Mouse (Mus musculus) testis, adult 2 months (tissue): ENCODE measurements around the gene Asb6.

ENCODE experiments used
- CTCF ChIP-seq: fragments of 200-500 bp; IDR thresholded peaks from 2 replicates; pipeline ENCODE4 v1.5.1; 2012; ENCODE audit warnings: low read depth, mild to moderate bottlenecking, inconsistent platforms, low read length, moderate library complexity; ENCODE audit not compliant: control insufficient read depth, insufficient read depth, insufficient replicate concordance
- POLR2A ChIP-seq: fragments of 200-500 bp; IDR thresholded peaks from 2 replicates; pipeline ENCODE4 v1.6.1; 2012; ENCODE audit warnings: low read depth, mild to moderate bottlenecking, inconsistent platforms, low read length, moderate library complexity; ENCODE audit not compliant: control insufficient read depth

DNA sequence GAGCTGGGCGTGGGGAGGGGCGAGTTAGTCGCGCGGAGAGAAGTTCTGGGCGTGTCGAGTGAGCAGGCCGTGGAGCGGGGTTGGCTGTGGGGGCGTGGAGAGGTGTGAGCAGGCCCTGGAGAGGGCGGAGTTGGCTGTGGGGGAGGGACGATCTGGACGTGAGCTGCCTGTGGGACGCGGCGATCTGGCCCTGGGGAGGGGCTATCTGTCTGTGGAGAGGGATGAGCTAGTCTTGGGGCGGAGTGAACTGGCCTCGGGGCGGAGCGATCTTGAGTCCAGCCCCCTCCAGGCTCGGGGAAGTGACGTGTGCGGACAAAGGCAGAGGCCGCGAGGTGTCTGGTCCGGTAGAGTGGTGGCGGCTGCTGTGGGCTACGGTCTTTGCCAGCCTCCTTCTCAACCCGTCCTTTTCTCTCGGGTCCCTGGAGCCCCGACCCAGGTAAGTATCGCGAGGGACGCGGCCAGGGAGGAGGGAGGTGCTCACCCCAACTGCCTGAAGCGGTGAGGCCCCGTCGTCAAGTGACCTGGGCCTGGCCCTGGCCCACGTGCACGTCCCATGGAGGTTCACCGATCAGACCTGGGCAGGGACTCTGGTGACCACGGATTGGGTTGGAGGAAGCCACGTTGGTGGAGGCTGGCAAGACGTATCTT is 22.4 kb downstream of the Asb6 start, which contains the start of gene Ntmt1:
- peak; percentile 97 for TF ChIP-seq POLR2A
- TF ChIP-seq CTCF = no peak
